Mouse (Mus musculus) neural tube, embryonic 15.5 days (tissue): ENCODE results near the gene Cdc25b. TPM values are rescaled to one million over a fixed set of nuclear protein-coding genes. Genes with fewer than 3 reads are reported as not detected.

Experiments
- ATAC-seq: fragments of 200-750 bp; cut with Nextera tagmentation; 2 replicates; pipeline ENCODE4 v1.8.0; 2017; ENCODE audit warnings: mild to moderate bottlenecking, moderate TSS enrichment, moderate library complexity; ENCODE audit not compliant: low FRiP score
- H3K27ac ChIP-seq: fragments of 300-500 bp; sonication (generic); replicated peaks from 2 replicates; pipeline ENCODE4 v1.5.1; 2015; ENCODE audit warnings: mild to moderate bottlenecking, inconsistent platforms
- H3K27me3 ChIP-seq: fragments of 300-500 bp; sonication (generic); replicated peaks from 2 replicates; pipeline ENCODE4 v1.6.1; 2015; ENCODE audit warnings: inconsistent platforms
- H3K36me3 ChIP-seq: fragments of 300-500 bp; sonication (generic); 2 replicates; pipeline ENCODE4 v1.6.1; 2015; ENCODE audit warnings: inconsistent platforms
- H3K4me1 ChIP-seq: fragments of 300-500 bp; sonication (generic); 2 replicates; pipeline ENCODE4 v1.6.1; 2015; ENCODE audit warnings: inconsistent platforms
- H3K4me2 ChIP-seq: fragments of 300-500 bp; sonication (generic); 2 replicates; pipeline ENCODE4 v1.6.1; 2015; ENCODE audit warnings: inconsistent platforms, mild to moderate bottlenecking, moderate library complexity
- H3K4me3 ChIP-seq: fragments of 300-500 bp; sonication (generic); replicated peaks from 2 replicates; pipeline ENCODE4 v1.5.1; 2015; ENCODE audit warnings: mild to moderate bottlenecking, inconsistent platforms
- H3K9ac ChIP-seq: fragments of 300-500 bp; sonication (generic); replicated peaks from 2 replicates; pipeline ENCODE4 v1.6.1; 2015; ENCODE audit warnings: mild to moderate bottlenecking, inconsistent platforms
- H3K9me3 ChIP-seq: fragments of 300-500 bp; sonication (generic); replicated peaks from 2 replicates; pipeline ENCODE4 v1.6.1; 2016; ENCODE audit warnings: inconsistent platforms
- WGBS: fragments of 180-500 bp; shearing (Covaris S2); methylation state at CpG from one replicate; pipeline ENCODE4 v1.1.7; 2015; ENCODE audit warnings: mixed read lengths; 5-methylcytosine and 5-hydroxymethylcytosine counted together
- polyA plus RNA-seq: library from polyadenylated mRNA; unstranded; fragments of >200 nt; fragmentation: Nextera tagmentation; extraction: Ambion mirVana; gene quantifications from 2 replicates; pipeline ENCODE4 v1.2.1, GENCODE M21; 2015

Gene Cdc25b
- polyA plus RNA-seq, 1 experiment from 2014 or later, result 21.0 TPM

GRCm38 (mm10) chr2:131178828-131179245 is 7.9 kb upstream of the Cdc25b start:
- Histone ChIP-seq H3K27ac (peak overlapping the region; percentile 95), H3K4me1 (peaks cover 54% of the 10 kb centered on the region), H3K4me3 (peak overlapping the region; percentile 74), H3K27me3 (no peaks in the 10 kb centered on the region), H3K9ac (peak overlapping the region; percentile 93), H3K9me3 (no peaks in the 10 kb centered on the region), H3K4me2 (peak overlapping the region; percentile 98), H3K36me3 (peaks cover 5% of the 10 kb centered on the region; the same call in 1 of the 2 replicates)
- ATAC-seq, result no peak
- WGBS, result 17% methylated on average over 26 of the region's 26 CpGs

GRCm38 (mm10) chr2:131179246-131179886 is 7.4 kb upstream of the Cdc25b start:
- Histone ChIP-seq H3K4me3 (peak overlapping the region; percentile 74), H3K27ac (peak overlapping the region; percentile 95), H3K4me1 (peaks cover 49% of the 10 kb centered on the region), H3K9me3 (no peaks in the 10 kb centered on the region), H3K36me3 (peaks cover 5% of the 10 kb centered on the region; the same call in 1 of the 2 replicates), H3K27me3 (no peaks in the 10 kb centered on the region), H3K9ac (peak overlapping the region; percentile 93), H3K4me2 (peak overlapping the region; percentile 98)
- peak; percentile 65 for ATAC-seq
- under 1% methylated on average over 67 of the region's 67 CpGs for whole genome bisulfite sequencing

DNA sequence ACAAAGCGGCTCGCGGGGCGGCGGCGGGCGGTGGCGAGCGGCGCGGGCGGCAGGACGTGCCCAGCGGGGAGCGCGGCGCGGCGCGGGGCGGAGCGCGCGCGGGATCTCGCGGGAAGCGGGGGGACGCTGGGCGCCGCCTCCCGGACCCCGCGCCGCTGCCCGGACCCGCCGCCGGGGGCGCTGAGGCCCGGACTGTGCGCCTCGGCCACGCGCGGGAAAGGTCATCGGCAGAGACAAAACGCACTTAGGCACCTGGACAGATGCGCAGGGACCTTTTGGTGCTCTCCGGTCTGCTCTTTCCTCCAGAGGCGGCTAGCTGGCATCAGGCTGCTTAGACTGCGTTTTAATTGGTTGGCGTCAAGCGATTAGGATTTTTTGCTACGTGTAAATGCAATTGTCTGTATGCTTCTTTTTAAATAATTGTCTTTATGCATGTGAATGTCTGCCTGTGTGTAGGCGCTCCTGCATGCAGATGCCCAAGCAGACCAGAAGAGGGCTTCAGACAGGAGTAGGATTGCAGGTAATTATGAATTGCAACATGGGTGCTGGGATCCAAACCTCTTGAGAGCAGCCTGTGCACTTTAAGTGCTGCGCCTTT is 6.7 kb upstream of the Cdc25b start, which contains the start of gene Cenpb:
Gene Cenpb (minus strand): TSS at position 78 of the 598 bp plus-strand sequence.
- Histone ChIP-seq H3K4me3 (peak within 1 kb of the TSS; percentile 74), H3K27ac (peak within 1 kb of the TSS; percentile 95), H3K4me2 (peak within 1 kb of the TSS; percentile 98), H3K4me1 (peaks cover 43% of the 10 kb centered on the region), H3K27me3 (no peaks in the 10 kb centered on the region), H3K36me3 (peaks cover 5% of the 10 kb centered on the region; the same call in 1 of the 2 replicates), H3K9me3 (no peaks in the 10 kb centered on the region), H3K9ac (peak within 1 kb of the TSS; percentile 93)
- ATAC-seq, result peak; percentile 87
- 2% methylated on average over 47 of the region's 57 CpGs for WGBS

- WGBS, result under 1% methylated on average over 14 of the region's 14 CpGs
- Histone ChIP-seq H3K36me3 (no peaks in the 10 kb centered on the region), H3K4me2 (peak overlapping the region; percentile 88), H3K4me1 (peaks cover 41% of the 10 kb centered on the region), H3K27ac (peak overlapping the region; percentile 78), H3K9me3 (no peaks in the 10 kb centered on the region), H3K9ac (peak overlapping the region; percentile 71), H3K27me3 (no peaks in the 10 kb centered on the region), H3K4me3 (peak overlapping the region; percentile 65)
- ATAC-seq, result peak; percentile 53
Observed at GRCm38 (mm10) chr2:131186343-131186742, 406 bp upstream of the Cdc25b start.

- Histone ChIP-seq H3K9ac (peak overlapping the region; percentile 71), H3K36me3 (peaks cover 2% of the 10 kb centered on the region), H3K4me3 (peak overlapping the region; percentile 65), H3K4me2 (peak overlapping the region; percentile 88), H3K27ac (peak overlapping the region; percentile 78), H3K9me3 (no peaks in the 10 kb centered on the region), H3K4me1 (peaks cover 41% of the 10 kb centered on the region), H3K27me3 (no peaks in the 10 kb centered on the region)
- no peak for ATAC-seq
- 23% methylated on average over 3 of the region's 3 CpGs for WGBS
Observed at GRCm38 (mm10) chr2:131187602-131187922, 813 bp downstream of the Cdc25b start.

DNA sequence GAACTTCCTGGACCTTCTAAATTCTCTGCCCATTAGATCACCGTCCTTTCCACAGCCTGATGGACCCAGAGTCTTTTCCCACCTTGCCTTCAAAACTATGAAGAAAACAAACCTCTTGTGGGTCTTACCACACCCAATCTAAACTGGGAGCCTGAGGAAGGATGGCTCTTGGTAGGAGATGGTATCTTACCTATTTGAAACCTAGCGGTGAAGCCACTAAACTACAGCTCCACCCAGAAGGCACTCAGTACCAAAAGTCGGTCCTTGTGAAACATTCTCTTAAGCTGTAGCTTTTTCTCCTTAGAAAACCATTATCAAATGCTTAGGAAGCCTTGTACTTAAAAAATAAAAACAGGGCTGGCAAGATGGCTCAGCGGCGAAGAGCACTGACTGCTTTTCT is 1.6 kb downstream of the Cdc25b start:
- Histone ChIP-seq H3K36me3 (peaks cover 9% of the 10 kb centered on the region), H3K27ac (no peak overlapping the region), H3K4me1 (peaks cover 41% of the 10 kb centered on the region), H3K4me2 (peak overlapping the region; percentile 88; the same call in 1 of the 2 replicates), H3K27me3 (no peaks in the 10 kb centered on the region), H3K4me3 (no peak overlapping the region), H3K9me3 (no peaks in the 10 kb centered on the region), H3K9ac (no peak overlapping the region)
- no peak for ATAC-seq
- WGBS, result 97% methylated on average over 5 of the region's 5 CpGs

- WGBS, result 42% methylated on average over 5 of the region's 5 CpGs
- Histone ChIP-seq H3K4me2 (no peak overlapping the region; the same call in 1 of the 2 replicates), H3K4me1 (peaks cover 41% of the 10 kb centered on the region), H3K4me3 (no peak overlapping the region), H3K27ac (peak overlapping the region; percentile 43), H3K9me3 (no peaks in the 10 kb centered on the region), H3K36me3 (peaks cover 21% of the 10 kb centered on the region), H3K27me3 (no peaks in the 10 kb centered on the region), H3K9ac (no peak overlapping the region; the same call in 1 of the 2 replicates)
- ATAC-seq, result no peak
Observed at GRCm38 (mm10) chr2:131189521-131190309, 3.0 kb downstream of the Cdc25b start.

DNA sequence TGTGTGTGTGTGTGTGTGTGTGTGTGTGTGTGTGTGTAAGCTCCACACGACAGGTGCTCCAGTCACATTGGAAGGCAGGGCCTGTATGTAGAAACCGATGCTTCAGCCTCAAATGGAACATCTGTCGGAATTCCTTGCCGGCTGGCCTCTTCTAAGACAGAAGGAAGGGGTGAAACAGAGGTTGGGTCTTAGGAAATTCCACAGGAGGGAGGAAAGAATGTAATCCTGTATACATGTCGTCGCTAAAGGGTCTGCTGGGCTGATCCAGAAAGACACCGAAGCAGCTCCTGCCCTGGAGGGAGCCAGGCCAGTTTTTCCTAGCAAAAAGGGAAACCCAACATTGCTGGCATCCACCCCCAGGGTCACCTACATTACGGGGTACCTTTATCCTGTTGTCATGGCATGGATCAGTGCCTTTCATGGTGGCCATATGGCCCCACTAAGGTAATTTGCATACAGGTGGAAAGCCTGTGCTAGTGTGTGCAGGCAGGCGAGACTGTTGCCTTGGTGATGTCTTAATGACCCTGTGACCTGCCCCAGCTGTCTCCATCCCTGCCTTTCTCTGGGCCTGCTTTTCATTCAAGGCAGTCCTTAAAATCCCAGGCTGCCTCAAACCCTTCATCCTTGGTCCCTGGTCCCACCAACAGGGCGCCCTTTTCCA is 3.7 kb downstream of the Cdc25b start:
- Histone ChIP-seq H3K9me3 (no peaks in the 10 kb centered on the region), H3K27ac (peak overlapping the region; percentile 43), H3K36me3 (peaks cover 26% of the 10 kb centered on the region), H3K27me3 (no peaks in the 10 kb centered on the region), H3K9ac (peak overlapping the region; percentile 4; the same call in 1 of the 2 replicates), H3K4me1 (peaks cover 41% of the 10 kb centered on the region), H3K4me3 (no peak overlapping the region), H3K4me2 (no peak overlapping the region)
- 13% methylated on average over 10 of the region's 10 CpGs for WGBS
- ATAC-seq, result no peak

GRCm38 (mm10) chr2:131191005-131191390 is 4.2 kb downstream of the Cdc25b start:
- peak overlapping the region; percentile 4; the same call in 1 of the 2 replicates for H3K9ac ChIP-seq
- WGBS, result 60% methylated on average over 7 of the region's 7 CpGs

DNA sequence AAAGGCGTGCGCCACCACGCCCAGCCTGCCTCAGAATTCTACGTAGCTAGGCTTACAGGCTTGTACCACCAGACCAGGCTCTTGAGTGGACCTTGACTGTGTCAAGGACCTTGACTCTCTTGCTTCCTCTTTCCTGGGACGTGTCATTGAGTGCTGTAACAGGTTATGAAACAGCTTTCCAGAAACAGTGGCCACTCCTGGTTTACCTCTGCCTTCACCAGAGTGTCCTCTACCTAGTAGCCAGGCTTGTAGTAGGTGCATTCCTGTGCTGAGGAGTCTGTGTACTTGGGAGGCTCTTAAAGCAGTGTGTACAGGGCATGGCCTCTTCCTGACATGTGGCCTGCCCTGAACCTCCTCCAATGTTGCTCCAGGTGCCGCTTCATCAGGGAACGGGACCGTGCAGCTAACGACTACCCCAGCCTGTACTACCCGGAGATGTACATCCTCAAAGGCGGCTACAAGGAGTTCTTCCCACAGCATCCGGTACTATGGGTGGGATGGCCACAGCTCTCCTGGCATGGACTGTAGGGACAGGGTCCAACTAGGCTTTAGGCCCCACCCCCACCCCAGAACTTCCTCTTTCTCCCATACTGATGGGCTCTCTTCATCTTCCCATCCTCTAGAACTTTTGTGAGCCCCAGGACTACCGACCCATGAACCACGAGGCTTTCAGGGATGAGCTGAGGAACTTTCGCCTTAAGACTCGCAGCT is 10.0 kb downstream of the Cdc25b start:
- H3K27ac ChIP-seq, result no peak overlapping the region
- no peak overlapping the region for H3K9ac ChIP-seq
- no peak overlapping the region for H3K4me3 ChIP-seq
- 94% methylated on average over 16 of the region's 16 CpGs for WGBS
- no peaks in the 10 kb centered on the region for H3K27me3 ChIP-seq
- H3K36me3 ChIP-seq, result peaks cover 31% of the 10 kb centered on the region
- no peaks in the 10 kb centered on the region for H3K9me3 ChIP-seq
- no peaks in the 10 kb centered on the region for H3K4me1 ChIP-seq
- no peak for ATAC-seq
- no peak overlapping the region for H3K4me2 ChIP-seq

More at GRCm38 (mm10) chr2:131191005-131191390, 4.2 kb downstream of the Cdc25b start:
- Histone ChIP-seq H3K27ac (peak overlapping the region; percentile 43; the same call in 1 of the 2 replicates), H3K27me3 (no peaks in the 10 kb centered on the region), H3K4me3 (no peak overlapping the region), H3K36me3 (peaks cover 26% of the 10 kb centered on the region), H3K4me2 (no peak overlapping the region), H3K4me1 (peaks cover 40% of the 10 kb centered on the region), H3K9me3 (no peaks in the 10 kb centered on the region)
- ATAC-seq, result no peak

GRCm38 (mm10) chr2:131200710-131201109 is 14.0 kb downstream of the Cdc25b start:
- no peak overlapping the region for H3K27ac ChIP-seq
- WGBS, result 88% methylated on average over 2 of the region's 2 CpGs
- ATAC-seq, result no peak

More at GRCm38 (mm10) chr2:131200710-131201109, 14.0 kb downstream of the Cdc25b start:
- Histone ChIP-seq H3K4me3 (no peak overlapping the region), H3K4me2 (no peak overlapping the region), H3K4me1 (no peaks in the 10 kb centered on the region), H3K27me3 (no peaks in the 10 kb centered on the region), H3K36me3 (peaks cover 5% of the 10 kb centered on the region; the same call in 1 of the 2 replicates), H3K9ac (no peak overlapping the region), H3K9me3 (no peaks in the 10 kb centered on the region)
